Mouse (Mus musculus) forebrain, embryonic 16.5 days (tissue): Measurements from ENCODE around the gene Bcas3. TPM values are rescaled to one million over a fixed set of nuclear protein-coding genes. Genes with fewer than 3 reads are reported as not detected.

ENCODE experiments used
- ATAC-seq: fragments of 200-750 bp; cut with Nextera tagmentation; 2 replicates; pipeline ENCODE4 v1.8.0; 2017; ENCODE audit warnings: mild to moderate bottlenecking, moderate library complexity
- H3K27ac ChIP-seq: fragments of 300-500 bp; sonication (generic); 2 replicates; pipeline ENCODE4 v1.5.1; 2014; ENCODE audit warnings: low read length, control low read depth
- H3K27me3 ChIP-seq: fragments of 300-500 bp; sonication (generic); replicated peaks from 2 replicates; pipeline ENCODE4 v1.6.1; 2014; ENCODE audit warnings: low read length; ENCODE audit not compliant: control insufficient read depth, insufficient read depth
- H3K36me3 ChIP-seq: fragments of 300-500 bp; sonication (generic); 2 replicates; pipeline ENCODE4 v1.6.1; 2014; ENCODE audit not compliant: control insufficient read depth, insufficient read depth
- H3K4me1 ChIP-seq: fragments of 300-500 bp; sonication (generic); replicated peaks from 2 replicates; pipeline ENCODE4 v1.6.1; 2014; ENCODE audit warnings: low read length; ENCODE audit not compliant: control insufficient read depth, insufficient read depth
- H3K4me2 ChIP-seq: fragments of 300-500 bp; sonication (generic); 2 replicates; pipeline ENCODE4 v1.6.1; 2014; ENCODE audit warnings: mild to moderate bottlenecking, low read length, control low read depth
- H3K4me3 ChIP-seq: fragments of 300-500 bp; sonication (generic); replicated peaks from 2 replicates; pipeline ENCODE4 v1.5.1; 2014; ENCODE audit warnings: mild to moderate bottlenecking, low read length, control low read depth
- H3K9ac ChIP-seq: fragments of 300-500 bp; sonication (generic); replicated peaks from 2 replicates; pipeline ENCODE4 v1.6.1; 2014; ENCODE audit warnings: low read depth, low read length, control low read depth
- H3K9me3 ChIP-seq: fragments of 300-500 bp; sonication (generic); 2 replicates; pipeline ENCODE4 v1.6.1; 2016; ENCODE audit warnings: low read length; ENCODE audit not compliant: control insufficient read depth
- WGBS: fragments of 180-500 bp; shearing (Covaris S2); extraction: QIAGEN DNeasy Blood & Tissue Kit; methylation state at CpG from one replicate; pipeline ENCODE4 v1.1.7; 2014; 5-methylcytosine and 5-hydroxymethylcytosine counted together
- polyA plus RNA-seq: library from polyadenylated mRNA; unstranded; fragments of >200 nt; fragmentation: Nextera tagmentation; extraction: Ambion mirVana; gene quantifications from 2 replicates; pipeline ENCODE4 v1.2.1, GENCODE M21; 2015

Gene Bcas3
- polyA plus RNA-seq, 1 experiment from 2014 or later: 31.9 TPM

DNA sequence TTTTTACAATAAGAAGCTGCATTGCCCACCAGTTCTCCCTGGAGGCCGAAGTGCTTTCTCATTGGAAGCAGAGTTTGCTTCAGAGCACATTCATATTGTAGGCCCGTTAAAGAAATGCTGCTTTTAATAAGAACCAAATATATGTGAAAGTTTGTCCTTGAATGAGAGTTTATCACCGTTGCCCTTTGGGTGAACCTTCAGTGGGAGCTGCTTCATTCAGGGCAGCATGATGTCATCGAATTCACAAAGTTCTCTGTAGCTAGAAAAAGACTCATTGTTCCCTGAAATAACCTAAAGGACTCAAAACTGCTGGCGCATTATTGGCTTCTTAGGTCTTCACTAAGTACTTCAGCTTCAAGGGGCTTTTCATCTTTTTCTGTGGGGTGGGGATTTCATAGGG lies 219.0 kb downstream of the Bcas3 start:
- no peak for ATAC-seq
- Histone ChIP-seq H3K36me3 (no peaks in the 10 kb centered on the region), H3K27ac (no peak overlapping the region), H3K4me1 (0 out of 2 replicates have a peak, but pooled peaks cover 2% of the 10 kb centered on the region), H3K4me2 (no peak overlapping the region), H3K9ac (no peak overlapping the region), H3K9me3 (no peaks in the 10 kb centered on the region), H3K27me3 (no peaks in the 10 kb centered on the region), H3K4me3 (no peak overlapping the region)
- WGBS: 10% methylated on average over 5 of the region's 5 CpGs

DNA sequence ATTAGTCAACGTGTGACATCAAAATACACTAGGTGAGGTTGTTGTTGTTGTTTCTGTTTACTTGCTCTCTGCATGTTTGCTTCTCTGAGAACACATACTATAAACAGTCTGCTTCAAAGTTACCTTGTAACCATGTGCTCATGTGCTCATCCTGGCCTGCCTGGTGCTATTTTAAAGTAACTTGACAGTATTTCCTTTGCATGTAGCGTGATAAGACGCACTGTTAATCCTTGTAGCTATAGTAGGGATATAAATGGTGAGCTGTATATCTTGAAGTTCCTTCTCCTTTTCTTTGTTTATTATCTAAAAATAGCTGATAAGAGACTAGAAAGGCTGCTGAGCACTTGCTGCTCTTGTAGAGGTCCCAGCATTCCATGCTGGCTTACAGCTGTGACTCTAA lies 219.6 kb downstream of the Bcas3 start:
- no peak for ATAC-seq
- no peaks in the 10 kb centered on the region for H3K36me3 ChIP-seq
- no peak overlapping the region for H3K4me2 ChIP-seq
- H3K4me3 ChIP-seq: no peak overlapping the region
- no peak overlapping the region for H3K9ac ChIP-seq
- no peaks in the 10 kb centered on the region for H3K27me3 ChIP-seq
- 0 out of 2 replicates have a peak, but pooled peaks cover 2% of the 10 kb centered on the region for H3K4me1 ChIP-seq
- no peaks in the 10 kb centered on the region for H3K9me3 ChIP-seq
- WGBS: 72% methylated on average over 3 of the region's 3 CpGs
- H3K27ac ChIP-seq: no peak overlapping the region

DNA sequence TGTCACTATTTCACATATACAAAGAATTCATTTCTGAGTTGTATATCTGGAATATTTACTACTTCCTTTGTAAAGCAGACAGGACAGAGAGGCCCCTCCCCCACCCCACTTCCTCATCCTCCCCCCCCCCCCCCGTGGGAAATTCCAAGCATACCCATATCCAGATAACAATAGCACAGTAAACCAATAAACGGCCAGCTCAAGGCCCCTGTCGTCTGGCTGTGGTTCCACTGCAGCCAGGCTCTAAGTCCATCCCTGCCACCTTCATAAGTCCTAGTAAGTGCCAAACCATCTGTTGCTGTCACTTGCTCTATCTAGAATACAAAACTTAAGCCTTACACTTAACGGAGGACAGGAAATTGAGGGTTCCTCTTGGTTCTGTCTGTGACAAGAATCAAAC lies 221.5 kb downstream of the Bcas3 start:
- H3K4me1 ChIP-seq: 0 out of 2 replicates have a peak, but pooled peaks cover 2% of the 10 kb centered on the region
- H3K9ac ChIP-seq: no peak overlapping the region
- H3K36me3 ChIP-seq: no peaks in the 10 kb centered on the region
- H3K9me3 ChIP-seq: no peaks in the 10 kb centered on the region
- 21% methylated on average over 4 of the region's 4 CpGs for WGBS
- H3K4me3 ChIP-seq: no peak overlapping the region
- no peak overlapping the region for H3K27ac ChIP-seq
- H3K4me2 ChIP-seq: no peak overlapping the region
- ATAC-seq: no peak
- H3K27me3 ChIP-seq: no peaks in the 10 kb centered on the region

DNA sequence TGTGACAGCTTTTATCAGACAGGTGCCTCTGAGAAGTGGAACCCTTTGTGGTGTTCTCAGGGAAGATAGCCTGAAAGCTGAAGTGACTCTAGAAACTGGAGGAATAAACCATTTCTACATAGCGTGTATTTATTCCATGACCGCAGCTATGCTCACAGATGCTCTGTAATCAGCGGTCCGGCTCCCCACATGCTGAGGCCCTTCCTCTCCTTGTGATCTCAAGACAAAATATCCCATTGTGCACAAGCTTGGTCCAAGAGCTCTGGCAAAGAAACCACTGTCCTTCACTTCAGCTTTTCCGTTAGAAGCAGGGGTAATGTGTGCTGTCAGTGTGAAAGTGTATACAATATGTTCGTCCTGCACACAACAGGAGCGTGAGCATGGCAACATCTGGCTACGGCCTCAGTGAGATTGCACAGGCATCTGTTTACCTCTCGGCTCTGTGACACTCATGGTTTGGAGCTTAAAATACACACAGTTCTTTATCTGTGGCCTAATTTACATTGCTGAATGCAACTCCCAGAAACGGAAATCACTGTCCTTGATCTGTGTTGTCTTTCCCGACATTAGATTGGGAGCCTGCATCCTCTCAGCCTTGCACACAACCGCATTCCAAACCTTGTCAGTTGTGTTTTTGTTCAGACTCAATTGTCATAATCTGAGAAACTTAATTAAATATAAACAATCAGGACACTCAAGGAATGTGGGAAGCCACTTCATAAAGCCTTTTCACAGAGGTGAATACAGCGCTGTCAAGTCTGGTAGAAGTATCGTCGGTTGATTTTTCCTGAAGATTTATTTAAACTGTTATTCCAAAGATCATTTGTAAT lies 225.1 kb downstream of the Bcas3 start:
- no peak for ATAC-seq
- Histone ChIP-seq H3K9me3 (no peaks in the 10 kb centered on the region), H3K4me1 (no peaks in the 10 kb centered on the region), H3K27ac (no peak overlapping the region), H3K36me3 (no peaks in the 10 kb centered on the region), H3K4me2 (no peak overlapping the region), H3K9ac (no peak overlapping the region), H3K4me3 (no peak overlapping the region), H3K27me3 (no peaks in the 10 kb centered on the region)
- WGBS: 44% methylated on average over 15 of the region's 15 CpGs

DNA sequence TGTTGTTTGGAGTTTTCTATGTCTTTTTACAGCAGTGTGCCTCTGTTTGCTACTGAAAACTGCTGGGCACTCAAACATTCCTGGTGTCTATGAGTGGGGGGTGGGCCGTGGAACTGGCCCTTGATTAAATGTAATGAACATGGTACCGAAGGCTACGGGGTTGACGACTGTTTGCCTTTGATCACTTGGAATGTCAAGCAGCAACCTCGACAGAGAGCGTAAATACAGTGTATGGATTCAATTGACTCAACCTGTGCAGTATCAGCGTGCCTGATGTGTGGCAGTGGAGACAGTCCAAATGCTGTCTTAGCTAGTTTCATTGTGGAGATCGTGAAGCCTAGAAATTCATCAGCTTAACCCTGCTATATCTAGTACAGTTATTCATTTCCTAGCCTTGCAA lies 231.1 kb downstream of the Bcas3 start:
- no peak for ATAC-seq
- Histone ChIP-seq H3K4me2 (no peak overlapping the region), H3K4me1 (no peaks in the 10 kb centered on the region), H3K36me3 (no peaks in the 10 kb centered on the region), H3K4me3 (no peak overlapping the region), H3K27ac (no peak overlapping the region), H3K9ac (no peak overlapping the region), H3K27me3 (no peaks in the 10 kb centered on the region), H3K9me3 (no peaks in the 10 kb centered on the region)
- 55% methylated on average over 8 of the region's 8 CpGs for WGBS

DNA sequence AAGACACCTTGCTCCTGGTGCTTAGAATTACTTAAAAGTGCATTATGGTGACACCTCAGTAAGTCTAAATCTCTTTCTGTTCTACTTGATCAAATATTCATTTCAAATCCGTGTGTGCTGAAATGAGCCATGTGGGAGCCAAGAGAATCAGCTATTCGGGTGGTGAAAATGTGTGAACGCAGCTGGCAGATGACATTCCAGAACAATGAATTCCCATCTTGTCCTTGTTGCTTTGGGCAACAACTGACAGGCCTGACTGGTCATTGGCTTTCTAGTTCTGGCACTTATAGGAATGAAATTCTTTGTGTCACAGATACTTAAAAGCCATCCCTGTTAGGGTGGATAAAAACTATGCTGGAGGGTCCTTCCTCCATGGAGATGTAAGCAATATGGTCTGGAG lies 240.7 kb downstream of the Bcas3 start:
- ATAC-seq: no peak
- 62% methylated on average over 3 of the region's 3 CpGs for WGBS

DNA sequence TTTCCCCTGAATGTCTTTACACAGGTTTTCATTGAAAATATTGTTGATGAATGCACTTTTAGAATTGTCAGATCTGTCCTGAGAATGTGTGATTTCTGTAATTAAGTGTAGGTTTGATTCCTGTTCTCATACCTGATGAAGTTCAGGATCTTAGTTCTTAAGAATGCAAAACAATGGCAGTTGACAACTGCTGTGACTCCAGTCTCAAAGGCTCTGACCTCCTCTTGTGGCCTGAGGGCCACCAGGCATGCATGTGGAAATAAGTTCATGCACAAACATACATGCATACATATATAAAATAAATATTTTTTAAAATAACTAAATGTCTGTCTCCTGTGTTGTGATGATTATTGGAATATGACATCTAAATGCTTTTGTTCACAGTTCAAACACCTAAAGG lies 246.3 kb downstream of the Bcas3 start:
- ATAC-seq: no peak
- H3K4me1 ChIP-seq: no peaks in the 10 kb centered on the region
- no peak overlapping the region for H3K27ac ChIP-seq
- no peak overlapping the region for H3K9ac ChIP-seq
- no peak overlapping the region for H3K4me3 ChIP-seq
- no peaks in the 10 kb centered on the region for H3K36me3 ChIP-seq
- no peak overlapping the region for H3K4me2 ChIP-seq
- no peaks in the 10 kb centered on the region for H3K27me3 ChIP-seq
- no peaks in the 10 kb centered on the region for H3K9me3 ChIP-seq

More for the DNA sequence above, 240.7 kb downstream of the Bcas3 start:
- Histone ChIP-seq H3K9ac (no peak overlapping the region), H3K27me3 (no peaks in the 10 kb centered on the region), H3K9me3 (no peaks in the 10 kb centered on the region), H3K4me2 (no peak overlapping the region), H3K4me1 (no peaks in the 10 kb centered on the region), H3K4me3 (no peak overlapping the region), H3K27ac (no peak overlapping the region), H3K36me3 (no peaks in the 10 kb centered on the region)

DNA sequence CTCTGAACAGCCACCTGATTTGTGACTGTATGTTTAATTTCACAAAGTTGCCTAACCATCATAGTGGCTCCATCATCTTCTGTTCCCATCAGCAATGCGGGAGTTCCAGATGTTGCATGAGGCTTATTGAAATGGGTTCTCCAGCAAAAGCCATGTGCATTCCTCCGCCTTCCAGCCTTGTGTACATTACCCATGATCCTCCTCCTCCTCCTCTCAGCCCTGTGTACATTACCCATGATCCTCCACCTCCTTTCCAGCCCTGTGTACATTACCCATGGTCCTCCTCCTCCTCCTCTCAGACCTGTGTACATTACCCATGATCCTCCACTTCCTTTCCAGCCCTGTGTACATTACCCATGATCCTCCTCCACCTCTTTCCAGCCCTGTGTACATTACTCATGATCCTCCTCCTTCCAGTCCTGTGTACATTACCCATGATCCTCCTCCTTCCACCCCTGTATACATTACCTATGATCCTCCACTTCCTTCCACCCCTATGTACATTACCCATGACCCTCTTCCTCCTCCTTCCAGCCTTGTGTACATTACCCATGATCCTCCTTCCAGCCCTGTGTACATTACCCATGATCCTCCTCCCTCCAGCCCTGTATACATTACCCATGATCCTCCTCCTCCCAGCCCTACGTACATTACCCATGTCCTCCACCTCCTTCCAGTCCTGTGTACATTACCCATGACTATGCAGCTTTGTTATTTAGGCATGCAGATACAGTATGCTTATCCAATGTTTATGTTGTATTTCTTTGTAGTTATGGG lies 250.8 kb downstream of the Bcas3 start:
- H3K27ac ChIP-seq: no peak overlapping the region
- WGBS: 91% methylated on average over 3 of the region's 3 CpGs
- H3K9me3 ChIP-seq: no peaks in the 10 kb centered on the region
- no peak overlapping the region for H3K4me3 ChIP-seq
- no peaks in the 10 kb centered on the region for H3K4me1 ChIP-seq
- H3K27me3 ChIP-seq: no peaks in the 10 kb centered on the region
- ATAC-seq: no peak
- no peak overlapping the region for H3K4me2 ChIP-seq
- no peaks in the 10 kb centered on the region for H3K36me3 ChIP-seq
- H3K9ac ChIP-seq: no peak overlapping the region

DNA sequence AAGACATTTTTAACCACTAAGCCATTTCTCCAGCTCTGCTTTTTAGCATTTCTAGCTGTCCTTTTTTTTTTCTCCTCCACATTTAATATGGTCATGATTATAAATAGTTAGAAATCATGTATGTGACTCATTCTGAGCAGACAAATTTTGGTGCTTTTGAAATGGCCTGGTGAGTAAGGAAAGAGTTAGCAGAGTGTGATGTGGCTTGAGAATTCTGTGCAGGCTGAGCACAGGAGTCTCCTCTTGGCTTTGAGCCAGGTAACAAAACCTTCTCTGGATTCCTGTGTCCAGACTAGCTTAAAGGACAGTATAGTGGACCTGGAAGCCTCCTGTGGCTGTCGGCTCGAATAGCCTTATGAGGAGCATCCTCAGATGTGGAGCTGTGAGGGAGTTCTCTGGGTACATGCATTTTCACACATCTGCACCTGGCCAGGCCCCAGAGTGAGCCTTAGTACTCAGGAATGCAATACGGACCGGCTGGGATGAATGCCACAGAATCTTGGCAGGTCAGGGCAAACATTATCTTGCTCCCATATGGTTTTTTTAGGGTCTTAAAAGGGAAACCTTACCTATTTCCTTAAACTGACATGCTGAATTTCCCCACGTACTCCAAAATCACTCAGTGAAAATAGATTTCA lies 256.5 kb downstream of the Bcas3 start:
- H3K9ac ChIP-seq: no peak overlapping the region
- no peak overlapping the region for H3K27ac ChIP-seq
- H3K4me3 ChIP-seq: no peak overlapping the region
- H3K9me3 ChIP-seq: no peaks in the 10 kb centered on the region
- ATAC-seq: no peak
- no peaks in the 10 kb centered on the region for H3K27me3 ChIP-seq
- no peak overlapping the region for H3K4me2 ChIP-seq
- H3K4me1 ChIP-seq: peaks cover 3% of the 10 kb centered on the region; the same call in 1 of the 2 replicates
- H3K36me3 ChIP-seq: no peaks in the 10 kb centered on the region
- WGBS: 74% methylated on average over 5 of the region's 5 CpGs
